Mouse (Mus musculus) stomach, postnatal 0 days (tissue): Measurements from ENCODE around the gene Nkx3-2. TPM values are rescaled to one million over a fixed set of nuclear protein-coding genes. Genes with fewer than 3 reads are reported as not detected.

Experiments
- ATAC-seq: fragments of 200-750 bp; cut with Nextera tagmentation; 2 replicates; pipeline ENCODE4 v1.8.0; 2017; ENCODE audit not compliant: low FRiP score, low TSS enrichment
- DNase-seq: peaks from one replicate; pipeline ENCODE4 v3.0.0-alpha.2; 2016; ENCODE audit warnings: low spot score
- H3K27ac ChIP-seq: fragments of 300-500 bp; sonication (generic); replicated peaks from 2 replicates; pipeline ENCODE4 v1.5.1; 2014; ENCODE audit warnings: mild to moderate bottlenecking, control low read depth
- H3K27me3 ChIP-seq: fragments of 300-500 bp; sonication (generic); 2 replicates; pipeline ENCODE4 v1.6.1; 2014; ENCODE audit warnings: low read length; ENCODE audit not compliant: control insufficient read depth, insufficient read depth
- H3K36me3 ChIP-seq: fragments of 300-500 bp; sonication (generic); 2 replicates; pipeline ENCODE4 v1.6.1; 2014; ENCODE audit warnings: low read length, mixed read lengths; ENCODE audit not compliant: control insufficient read depth, insufficient read depth
- H3K4me1 ChIP-seq: fragments of 300-500 bp; sonication (generic); replicated peaks from 2 replicates; pipeline ENCODE4 v1.6.1; 2014; ENCODE audit warnings: antibody characterized with exemption; ENCODE audit not compliant: control insufficient read depth, insufficient read depth
- H3K4me2 ChIP-seq: fragments of 300-500 bp; sonication (generic); replicated peaks from 2 replicates; pipeline ENCODE4 v1.6.1; 2014; ENCODE audit warnings: low read depth, mild to moderate bottlenecking, control low read depth, moderate library complexity
- H3K4me3 ChIP-seq: fragments of 300-500 bp; sonication (generic); 2 replicates; pipeline ENCODE4 v1.5.1; 2014; ENCODE audit warnings: low read depth, low read length, control low read depth
- H3K9ac ChIP-seq: fragments of 300-500 bp; sonication (generic); 2 replicates; pipeline ENCODE4 v1.6.1; 2014; ENCODE audit warnings: mild to moderate bottlenecking, low read length, control low read depth, mixed read lengths
- H3K9me3 ChIP-seq: fragments of 300-500 bp; sonication (generic); 2 replicates; pipeline ENCODE4 v1.6.1; 2016; ENCODE audit warnings: low read length; ENCODE audit not compliant: control insufficient read depth
- CTCF ChIP-seq: IDR thresholded peaks from 2 replicates; pipeline ENCODE4 v1.5.1; 2016; ENCODE audit warnings: antibody characterized with exemption, low read depth, mild to moderate bottlenecking, moderate library complexity
- EP300 ChIP-seq: optimal IDR thresholded peaks from 2 replicates; pipeline ENCODE3; 2016; ENCODE audit warnings: antibody characterized with exemption
- WGBS: fragments of 180-500 bp; shearing (Covaris S2); extraction: QIAGEN DNeasy Blood & Tissue Kit; methylation state at CpG from one replicate; pipeline ENCODE4 v1.1.7; 2014; 5-methylcytosine and 5-hydroxymethylcytosine counted together
- polyA plus RNA-seq: library from polyadenylated mRNA; unstranded; fragments of >200 nt; fragmentation: Nextera tagmentation; extraction: Ambion mirVana; gene quantifications from 2 replicates; pipeline ENCODE4 v1.2.1, GENCODE M21; 2015

Nkx3-2 gene
- polyA plus RNA-seq, 1 experiment from 2014 or later, result 1.0 TPM

DNA sequence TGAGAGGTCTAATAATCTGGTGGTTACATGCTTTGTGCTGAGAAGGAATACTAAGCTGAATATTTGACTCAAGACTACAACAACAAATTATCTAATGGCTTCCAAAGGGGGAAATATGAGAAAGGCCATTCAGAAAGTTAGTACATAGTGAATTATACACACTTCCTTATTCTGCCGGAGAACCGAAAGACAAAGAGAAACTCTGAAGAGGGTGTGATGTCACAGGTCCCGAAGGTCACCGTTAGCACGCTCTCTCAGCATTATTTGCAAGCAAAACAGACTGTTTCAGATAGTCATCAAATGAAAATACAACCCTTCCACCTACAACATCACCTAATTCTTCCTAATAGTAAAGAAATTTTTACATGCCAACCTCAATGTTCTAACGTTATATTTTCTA lies 25.5 kb downstream of the Nkx3-2 start:
- 56% methylated on average over 6 of the region's 6 CpGs for WGBS

GRCm38 (mm10) chr5:41737039-41737438 lies 27.3 kb downstream of the Nkx3-2 start:
- Histone ChIP-seq H3K27me3 (no peaks in the 10 kb centered on the region), H3K4me2 (no peak overlapping the region), H3K4me3 (no peak overlapping the region), H3K27ac (no peak overlapping the region), H3K9ac (no peak overlapping the region), H3K36me3 (no peaks in the 10 kb centered on the region), H3K9me3 (no peaks in the 10 kb centered on the region), H3K4me1 (no peaks in the 10 kb centered on the region)
- ATAC-seq (no peak), DNase-seq (no peak)
- TF ChIP-seq EP300 (no peak), CTCF (no peak)
- 42% methylated on average over 5 of the region's 5 CpGs for WGBS

More for the DNA sequence above, 25.5 kb downstream of the Nkx3-2 start:
- Histone ChIP-seq H3K4me3 (no peak overlapping the region), H3K9ac (no peak overlapping the region), H3K4me1 (no peaks in the 10 kb centered on the region), H3K27ac (no peak overlapping the region), H3K27me3 (no peaks in the 10 kb centered on the region), H3K4me2 (no peak overlapping the region), H3K36me3 (no peaks in the 10 kb centered on the region), H3K9me3 (no peaks in the 10 kb centered on the region)
- DNase-seq, result no peak
- ATAC-seq, result no peak
- no peak for TF ChIP-seq CTCF
- TF ChIP-seq EP300, result no peak

GRCm38 (mm10) chr5:41727017-41727416 lies 37.3 kb downstream of the Nkx3-2 start:
- H3K9me3 ChIP-seq, result no peaks in the 10 kb centered on the region
- no peak for DNase-seq
- H3K4me1 ChIP-seq, result no peaks in the 10 kb centered on the region
- H3K36me3 ChIP-seq, result no peaks in the 10 kb centered on the region
- no peaks in the 10 kb centered on the region for H3K27me3 ChIP-seq
- TF ChIP-seq EP300 (no peak), CTCF (no peak)
- H3K9ac ChIP-seq, result no peak overlapping the region
- no peak overlapping the region for H3K4me2 ChIP-seq
- H3K27ac ChIP-seq, result no peak overlapping the region
- no peak for ATAC-seq
- WGBS, result 55% methylated on average over 1 of the region's 1 CpGs
- no peak overlapping the region for H3K4me3 ChIP-seq

DNA sequence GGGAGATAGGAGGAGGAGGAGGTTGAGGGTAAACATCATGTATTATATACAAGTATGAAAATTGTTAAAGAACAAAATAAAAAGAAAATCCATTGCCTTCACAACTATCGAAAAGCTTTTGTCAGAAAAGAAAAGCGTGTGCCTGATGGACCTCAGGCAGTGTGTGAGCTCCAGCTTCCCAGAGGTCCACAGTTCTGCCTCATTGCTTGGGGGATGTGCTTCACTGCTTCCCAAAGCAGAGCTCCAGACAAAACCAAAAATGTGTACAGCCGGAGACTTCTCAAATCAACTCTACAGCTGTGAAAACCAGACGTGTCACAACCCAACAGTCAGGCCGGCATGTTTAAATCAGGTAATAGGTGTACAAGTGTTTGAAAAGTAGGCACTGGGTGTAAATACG lies 38.7 kb downstream of the Nkx3-2 start:
- no peaks in the 10 kb centered on the region for H3K4me1 ChIP-seq
- no peak for DNase-seq
- H3K36me3 ChIP-seq, result no peaks in the 10 kb centered on the region
- WGBS, result 77% methylated on average over 6 of the region's 6 CpGs
- TF ChIP-seq EP300 (no peak), CTCF (no peak)
- ATAC-seq, result no peak
- no peaks in the 10 kb centered on the region for H3K9me3 ChIP-seq
- H3K4me3 ChIP-seq, result no peak overlapping the region
- no peak overlapping the region for H3K27ac ChIP-seq
- H3K9ac ChIP-seq, result no peak overlapping the region
- H3K27me3 ChIP-seq, result no peaks in the 10 kb centered on the region
- no peak overlapping the region for H3K4me2 ChIP-seq

Other genes starting within 250 kb of the Nkx3-2 start
- 44.4 and 46.7 TPM in 2 replicates for gene Rab28, start 56.3 kb downstream of the Nkx3-2 start, polyA plus RNA-seq
- 10.6 and 11.3 TPM in 2 replicates for gene Bod1l, start 79.8 kb upstream of the Nkx3-2 start, polyA plus RNA-seq